8 mouse cellular contexts compared by ENCODE assay signal in genomic region chr3:97524835-97525234, GRCm38 (mm10).
DNase-seq lines count a peak whose midpoint lies in the region; ATAC-seq and TF ChIP-seq lines count a peak whose summit lies in the region.

No protein-coding gene starts in this region.

- H3K27ac ChIP-seq in left cerebral cortex, adult 2 months: no peak overlapping the region

- TF ChIP-seq CTCF in left cerebral cortex, adult 2 months (IDR thresholded peaks at IDR 0.05): peak; percentile 71

- no peak overlapping the region for H3K4me3 ChIP-seq in left cerebral cortex, adult 2 months

- no peak for ATAC-seq in CD4-positive, CD25-positive, alpha-beta regulatory T cell, adult 4 months

- peak; percentile 42 for DNase-seq in CD4-positive, CD25-positive, alpha-beta regulatory T cell, adult 2 months (ENCODE audit: low read depth, low spot score)
- DNase-seq in left cerebral cortex, adult 2 months (ENCODE audit: extremely low spot score in 1 of 2, low spot score in 2 of 2): no peak
- DNase-seq in left cerebral cortex, adult 11 months (ENCODE audit: low spot score): no peak
- peak; percentile 76 for DNase-seq in ZHBTc4 (ENCODE audit: low read depth, low spot score)
- DNase-seq in neural tube, embryonic 10.5 days (ENCODE audit: extremely low spot score, low spot score): peak; percentile 21
- DNase-seq in layer of hippocampus, adult 9-11 months: no peak
- no peak for DNase-seq in cerebellum, postnatal 4 days (ENCODE audit: low spot score in 2 of 2)

- intact Hi-C loops in left cerebral cortex, adult 2 months (cut with DNase I): loop anchor here (5.0 kb wide), 1 partner anchor 228 kb away; the partner anchor contains the start of gene Bcl9

Comparison
In these comparisons a context has a peak if more than half of its experiments do, and no peak if none do; other contexts are left out.
1. DNase-seq: peak in CD4-positive, CD25-positive, alpha-beta regulatory T cell, adult 2 months (single experiment), ZHBTc4 (single experiment) and neural tube, embryonic 10.5 days (single experiment); none in left cerebral cortex, adult 2 months (0 of 2), left cerebral cortex, adult 11 months (single experiment), layer of hippocampus, adult 9-11 months (single experiment) and cerebellum, postnatal 4 days (0 of 2).